Mouse (Mus musculus) inflammation-experienced regulatory T-cells, adult 6 months (primary cell): ENCODE data around the gene Slc9a9. TPM values are rescaled to one million over a fixed set of nuclear protein-coding genes. Genes with fewer than 3 reads are reported as not detected.

ENCODE experiments used
- ATAC-seq: one replicate; pipeline ENCODE4 v1.8.0; 2017
- polyA plus RNA-seq, 3 experiments: library from polyadenylated mRNA; unstranded; fragments of 100-300 nt; shearing (Covaris generic); gene quantifications; one replicate each; pipeline ENCODE4 v1.2.1; 2017

Slc9a9 gene
- polyA plus RNA-seq, 3 experiments from 2014 or later = 36.4 to 65.4 (median 52.3) TPM

GRCm38 (mm10) chr9:94968596-94969120 lies 298.9 kb downstream of the Slc9a9 start:
- no peak for ATAC-seq

- no peak for ATAC-seq
Observed at GRCm38 (mm10) chr9:94969131-94969530, 299.4 kb downstream of the Slc9a9 start.

GRCm38 (mm10) chr9:94972021-94972420 lies 302.3 kb downstream of the Slc9a9 start:
- no peak for ATAC-seq

- no peak for ATAC-seq
Observed at GRCm38 (mm10) chr9:94972693-94973092, 303.0 kb downstream of the Slc9a9 start.

- no peak for ATAC-seq
Observed at GRCm38 (mm10) chr9:94976191-94976590, 306.5 kb downstream of the Slc9a9 start.

GRCm38 (mm10) chr9:94993575-94993974 lies 323.9 kb downstream of the Slc9a9 start:
- no peak for ATAC-seq

- no peak for ATAC-seq
Observed at GRCm38 (mm10) chr9:95020136-95020706, 350.5 kb downstream of the Slc9a9 start.

- ATAC-seq = no peak
Observed at GRCm38 (mm10) chr9:95034140-95034970, 364.6 kb downstream of the Slc9a9 start.

- no peak for ATAC-seq
Observed at GRCm38 (mm10) chr9:95036209-95036608, 366.5 kb downstream of the Slc9a9 start.

GRCm38 (mm10) chr9:95042420-95042819 lies 372.7 kb downstream of the Slc9a9 start:
- no peak for ATAC-seq

GRCm38 (mm10) chr9:95052160-95052559 lies 382.5 kb downstream of the Slc9a9 start:
- ATAC-seq = no peak

GRCm38 (mm10) chr9:95053183-95053582 lies 383.5 kb downstream of the Slc9a9 start:
- no peak for ATAC-seq

- no peak for ATAC-seq
Observed at GRCm38 (mm10) chr9:95055843-95056242, 386.1 kb downstream of the Slc9a9 start.

- ATAC-seq = no peak
Observed at GRCm38 (mm10) chr9:95060702-95061101, 391.0 kb downstream of the Slc9a9 start.

- no peak for ATAC-seq
Observed at GRCm38 (mm10) chr9:95067037-95067436, 397.3 kb downstream of the Slc9a9 start.

- ATAC-seq = no peak
Observed at GRCm38 (mm10) chr9:95068466-95068865, 398.8 kb downstream of the Slc9a9 start.

GRCm38 (mm10) chr9:95070832-95071519 lies 401.3 kb downstream of the Slc9a9 start:
- no peak for ATAC-seq

GRCm38 (mm10) chr9:95072450-95072955 lies 402.8 kb downstream of the Slc9a9 start:
- ATAC-seq = peak; percentile 88

- no peak for ATAC-seq
Observed at GRCm38 (mm10) chr9:95073691-95074090, 404.0 kb downstream of the Slc9a9 start.

GRCm38 (mm10) chr9:95075856-95076255 lies 406.1 kb downstream of the Slc9a9 start:
- ATAC-seq = no peak

GRCm38 (mm10) chr9:95077938-95078337 lies 408.2 kb downstream of the Slc9a9 start:
- ATAC-seq = no peak

- no peak for ATAC-seq
Observed at GRCm38 (mm10) chr9:95078626-95079025, 408.9 kb downstream of the Slc9a9 start.

GRCm38 (mm10) chr9:95079951-95080350 lies 410.2 kb downstream of the Slc9a9 start:
- ATAC-seq = no peak
